Mouse (Mus musculus): ENCODE measurements around the gene 2310061I04Rik. TPM values are rescaled to one million over a fixed set of nuclear protein-coding genes. Genes with fewer than 3 reads are reported as not detected.

2310061I04Rik gene
- polyA plus RNA-seq, 1 experiment from 2014 or later = 23.2 TPM

DNA sequence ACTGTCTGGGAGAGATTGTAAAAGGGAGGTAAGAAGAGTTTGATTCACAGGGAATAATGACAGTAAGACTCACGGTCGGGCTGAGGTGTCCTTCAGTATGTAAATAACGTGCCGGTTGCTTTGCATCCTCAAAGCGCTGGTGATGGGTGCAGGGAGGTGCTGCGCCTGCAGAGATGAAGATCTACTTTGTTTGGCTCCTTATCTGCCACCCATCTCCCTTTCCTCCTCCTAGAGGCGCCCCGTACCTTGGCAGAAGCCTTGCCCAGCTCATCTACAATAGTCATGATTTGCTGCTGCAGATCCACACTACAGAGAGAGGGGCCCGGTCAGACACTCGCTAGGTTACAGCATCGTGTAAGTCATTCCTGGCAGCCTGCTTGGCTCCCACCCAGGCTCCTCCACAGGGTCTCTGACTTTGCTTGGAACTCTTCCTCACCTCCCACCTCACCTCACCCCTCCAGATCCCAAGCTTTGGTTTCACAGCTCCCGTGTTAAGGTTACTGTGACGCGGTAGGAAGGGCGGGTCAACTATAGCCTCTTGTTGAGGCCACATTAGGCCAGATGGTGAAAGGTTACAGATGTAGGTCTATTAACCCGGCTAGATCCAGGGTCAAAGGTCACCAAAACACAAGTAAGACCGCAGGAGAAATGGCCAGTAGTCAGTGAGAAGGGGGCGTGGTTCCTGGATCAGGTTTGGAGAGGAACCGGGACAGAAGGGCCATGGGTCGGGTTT lies 12.1 kb upstream of the 2310061I04Rik start:
- WGBS = 24% methylated on average over 20 of the region's 20 CpGs
- peak; percentile 34 for ATAC-seq (ENCODE audit: insufficient number of reproducible peaks, low FRiP score, low TSS enrichment, low read depth)
- H3K27ac ChIP-seq (replicated peaks; ENCODE audit: low read depth, low read length) = peak overlapping the region; percentile 56
- peak overlapping the region; percentile 85 for H3K9ac ChIP-seq (ENCODE audit: low read length)
- H3K27me3 ChIP-seq (ENCODE audit: control insufficient read depth, insufficient read depth, low read length) = no peaks in the 10 kb centered on the region
- peak overlapping the region; percentile 71 for H3K4me3 ChIP-seq (ENCODE audit: low read depth, low read length)
- peak overlapping the region; percentile 92 for H3K4me2 ChIP-seq (ENCODE audit: low read depth, severe bottlenecking)
- H3K36me3 ChIP-seq (ENCODE audit: control insufficient read depth, insufficient read depth, low read length) = peaks cover 2% of the 10 kb centered on the region; the same call in 1 of the 2 replicates
- peaks cover 7% of the 10 kb centered on the region for H3K4me1 ChIP-seq (ENCODE audit: control insufficient read depth, insufficient read depth, low read length)
- DNase-seq (ENCODE audit: low spot score) = peak; percentile 42
- no peaks in the 10 kb centered on the region for H3K9me3 ChIP-seq (ENCODE audit: control insufficient read depth, low read length)

DNA sequence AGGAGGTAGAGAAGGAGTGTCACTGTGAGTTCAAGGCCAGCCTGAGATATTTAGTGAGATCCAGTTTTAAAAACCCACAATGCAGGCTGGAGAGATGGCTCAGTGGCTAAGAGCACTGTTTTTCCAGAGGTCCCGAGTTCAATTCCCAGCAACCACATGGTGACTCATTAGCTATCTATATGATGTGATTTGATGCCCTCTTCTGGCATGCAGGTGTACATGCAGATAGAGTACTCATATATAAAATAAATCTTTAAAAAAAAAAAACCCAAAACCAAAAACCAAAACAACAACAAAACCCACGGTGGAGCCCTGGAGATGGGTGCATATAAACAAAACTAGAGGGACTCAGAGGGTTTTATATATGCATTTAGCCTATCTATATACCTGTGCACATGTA lies 10.4 kb upstream of the 2310061I04Rik start:
- H3K27me3 ChIP-seq (ENCODE audit: control insufficient read depth, insufficient read depth, low read length) = no peaks in the 10 kb centered on the region
- WGBS = 84% methylated on average over 2 of the region's 2 CpGs
- H3K36me3 ChIP-seq (ENCODE audit: control insufficient read depth, insufficient read depth, low read length) = peaks cover 7% of the 10 kb centered on the region
- H3K9me3 ChIP-seq (ENCODE audit: control insufficient read depth, low read length) = no peaks in the 10 kb centered on the region
- ATAC-seq (ENCODE audit: insufficient number of reproducible peaks, low FRiP score, low TSS enrichment, low read depth) (no peak), DNase-seq (ENCODE audit: low spot score) (no peak)
- no peak overlapping the region for H3K4me3 ChIP-seq (ENCODE audit: low read depth, low read length)
- H3K4me2 ChIP-seq (ENCODE audit: low read depth, severe bottlenecking) = no peak overlapping the region
- no peak overlapping the region for H3K9ac ChIP-seq (ENCODE audit: low read length)
- H3K27ac ChIP-seq (replicated peaks; ENCODE audit: low read depth, low read length) = no peak overlapping the region
- peaks cover 7% of the 10 kb centered on the region for H3K4me1 ChIP-seq (ENCODE audit: control insufficient read depth, insufficient read depth, low read length)

DNA sequence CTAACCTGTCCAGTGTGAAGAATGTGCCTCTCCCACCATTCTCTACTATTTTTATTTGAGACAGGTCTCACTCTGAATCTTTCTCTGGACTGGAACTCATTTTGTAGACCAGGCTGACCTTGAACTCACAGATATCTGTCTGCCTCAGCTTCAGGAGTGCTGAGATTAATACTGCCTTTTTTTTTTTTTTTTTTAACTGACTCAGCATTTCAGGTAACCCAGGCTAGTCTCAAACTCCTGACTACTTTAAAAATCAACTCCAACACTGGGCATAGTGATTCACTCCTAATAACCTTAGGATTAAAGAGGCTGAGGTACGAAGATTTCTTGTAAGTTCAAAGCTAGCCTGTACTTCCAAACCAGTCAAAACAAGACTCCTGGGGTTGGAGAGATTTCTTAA lies 8.4 kb upstream of the 2310061I04Rik start:
- H3K4me2 ChIP-seq (ENCODE audit: low read depth, severe bottlenecking) = no peak overlapping the region
- H3K27me3 ChIP-seq (ENCODE audit: control insufficient read depth, insufficient read depth, low read length) = no peaks in the 10 kb centered on the region
- H3K36me3 ChIP-seq (ENCODE audit: control insufficient read depth, insufficient read depth, low read length) = peaks cover 7% of the 10 kb centered on the region
- DNase-seq (ENCODE audit: low spot score) (no peak), ATAC-seq (ENCODE audit: insufficient number of reproducible peaks, low FRiP score, low TSS enrichment, low read depth) (no peak)
- 98% methylated on average over 1 of the region's 1 CpGs for WGBS
- H3K27ac ChIP-seq (replicated peaks; ENCODE audit: low read depth, low read length) = no peak overlapping the region
- peaks cover 7% of the 10 kb centered on the region for H3K4me1 ChIP-seq (ENCODE audit: control insufficient read depth, insufficient read depth, low read length)
- no peak overlapping the region for H3K9ac ChIP-seq (ENCODE audit: low read length)
- H3K9me3 ChIP-seq (ENCODE audit: control insufficient read depth, low read length) = no peaks in the 10 kb centered on the region
- H3K4me3 ChIP-seq (ENCODE audit: low read depth, low read length) = no peak overlapping the region

DNA sequence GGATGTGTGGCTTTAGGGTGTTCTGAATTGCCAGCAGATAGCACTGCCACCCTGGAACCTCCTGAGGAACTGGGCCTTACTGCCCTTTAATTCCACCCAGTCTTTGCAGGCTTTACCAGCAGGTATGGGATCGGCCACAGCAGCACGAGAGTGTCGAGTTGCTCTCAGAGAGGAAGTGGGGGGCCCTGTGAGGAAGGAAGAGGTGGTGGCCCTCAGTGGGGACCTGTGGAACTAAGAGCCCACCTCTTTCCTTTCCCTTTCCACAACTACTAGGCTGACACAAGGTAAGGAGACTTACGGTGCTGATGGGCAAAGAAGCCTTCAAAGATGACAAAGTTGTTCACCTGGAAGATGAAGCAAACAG lies 6.7 kb upstream of the 2310061I04Rik start:
- no peaks in the 10 kb centered on the region for H3K27me3 ChIP-seq (ENCODE audit: control insufficient read depth, insufficient read depth, low read length)
- no peak for ATAC-seq (ENCODE audit: insufficient number of reproducible peaks, low FRiP score, low TSS enrichment, low read depth)

DNA sequence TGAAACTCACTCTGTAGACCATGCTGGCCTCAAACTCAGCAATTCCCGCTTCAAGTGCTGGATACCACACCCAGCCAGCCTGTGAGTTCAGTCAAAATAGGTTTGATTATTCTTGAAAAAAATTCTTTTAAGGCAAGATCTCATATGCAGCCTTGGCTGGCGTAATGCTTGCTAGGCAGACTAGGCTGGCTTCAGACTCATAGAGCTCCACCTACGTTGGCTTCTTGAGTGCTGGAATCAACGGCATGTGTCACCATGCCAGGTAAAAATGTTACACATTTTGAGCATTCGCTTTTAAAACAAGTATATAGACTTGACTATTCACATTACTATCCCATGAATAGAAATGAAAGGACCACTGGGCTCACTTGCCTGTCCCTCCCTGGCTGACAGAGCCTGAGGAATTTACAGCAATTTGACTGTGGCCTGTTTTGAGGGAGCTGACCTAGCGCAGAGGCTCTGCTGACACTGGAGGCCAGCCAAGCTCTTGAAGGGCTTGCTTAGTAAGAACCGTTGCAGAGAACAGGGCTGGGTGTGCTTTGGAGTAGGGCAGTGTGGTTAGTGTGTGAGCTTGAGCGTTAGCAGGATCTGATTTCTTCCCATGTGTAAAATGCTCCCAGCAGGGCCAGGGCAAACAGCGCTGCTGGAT lies 6.2 kb upstream of the 2310061I04Rik start:
- DNase-seq (ENCODE audit: low spot score) (no peak), ATAC-seq (ENCODE audit: insufficient number of reproducible peaks, low FRiP score, low TSS enrichment, low read depth) (no peak)
- Histone ChIP-seq H3K4me1 (ENCODE audit: control insufficient read depth, insufficient read depth, low read length) (no peaks in the 10 kb centered on the region), H3K9ac (ENCODE audit: low read length) (no peak overlapping the region), H3K27me3 (ENCODE audit: control insufficient read depth, insufficient read depth, low read length) (no peaks in the 10 kb centered on the region), H3K4me2 (ENCODE audit: low read depth, severe bottlenecking) (no peak overlapping the region), H3K27ac (replicated peaks; ENCODE audit: low read depth, low read length) (no peak overlapping the region), H3K36me3 (ENCODE audit: control insufficient read depth, insufficient read depth, low read length) (peaks cover 10% of the 10 kb centered on the region), H3K9me3 (ENCODE audit: control insufficient read depth, low read length) (no peaks in the 10 kb centered on the region), H3K4me3 (ENCODE audit: low read depth, low read length) (no peak overlapping the region)
- WGBS = 91% methylated on average over 9 of the region's 9 CpGs

More for the DNA sequence above, 6.7 kb upstream of the 2310061I04Rik start:
- 82% methylated on average over 4 of the region's 4 CpGs for WGBS
- no peak overlapping the region for H3K9ac ChIP-seq (ENCODE audit: low read length)
- no peak overlapping the region for H3K4me2 ChIP-seq (ENCODE audit: low read depth, severe bottlenecking)
- DNase-seq (ENCODE audit: low spot score) = no peak
- no peak overlapping the region for H3K27ac ChIP-seq (replicated peaks; ENCODE audit: low read depth, low read length)
- no peaks in the 10 kb centered on the region for H3K9me3 ChIP-seq (ENCODE audit: control insufficient read depth, low read length)
- H3K4me1 ChIP-seq (ENCODE audit: control insufficient read depth, insufficient read depth, low read length) = peaks cover 2% of the 10 kb centered on the region
- no peak overlapping the region for H3K4me3 ChIP-seq (ENCODE audit: low read depth, low read length)
- H3K36me3 ChIP-seq (ENCODE audit: control insufficient read depth, insufficient read depth, low read length) = peaks cover 10% of the 10 kb centered on the region

DNA sequence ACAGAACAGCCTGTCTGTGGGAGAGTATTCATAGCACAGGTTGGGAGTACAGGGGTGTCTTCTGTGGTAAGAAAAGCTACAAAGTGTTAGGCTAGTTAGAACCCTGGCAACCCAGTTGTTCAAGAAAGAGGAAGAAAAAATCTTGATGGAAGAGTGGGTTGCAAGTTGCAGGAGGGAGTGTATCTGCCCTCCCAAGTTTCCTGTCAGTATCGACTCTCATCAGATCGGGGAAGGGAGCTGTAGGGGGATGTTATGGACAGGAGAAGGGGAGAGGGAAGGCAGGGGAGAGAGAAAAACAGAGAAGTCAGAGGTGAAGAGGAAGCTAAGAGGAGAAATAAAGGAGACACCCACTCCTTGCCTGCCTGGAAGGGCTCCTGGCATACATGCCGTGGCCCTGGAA lies 3.4 kb upstream of the 2310061I04Rik start:
- no peak for ATAC-seq (ENCODE audit: insufficient number of reproducible peaks, low FRiP score, low TSS enrichment, low read depth)
- peaks cover 10% of the 10 kb centered on the region for H3K36me3 ChIP-seq (ENCODE audit: control insufficient read depth, insufficient read depth, low read length)
- H3K27ac ChIP-seq (replicated peaks; ENCODE audit: low read depth, low read length) = no peak overlapping the region
- no peak overlapping the region for H3K4me3 ChIP-seq (ENCODE audit: low read depth, low read length)
- DNase-seq (ENCODE audit: low spot score) = no peak
- H3K4me1 ChIP-seq (ENCODE audit: control insufficient read depth, insufficient read depth, low read length) = peaks cover 4% of the 10 kb centered on the region; the same call in 1 of the 2 replicates
- WGBS = 84% methylated on average over 3 of the region's 3 CpGs
- H3K9ac ChIP-seq (ENCODE audit: low read length) = no peak overlapping the region
- no peaks in the 10 kb centered on the region for H3K27me3 ChIP-seq (ENCODE audit: control insufficient read depth, insufficient read depth, low read length)
- H3K9me3 ChIP-seq (ENCODE audit: control insufficient read depth, low read length) = no peaks in the 10 kb centered on the region
- H3K4me2 ChIP-seq (ENCODE audit: low read depth, severe bottlenecking) = no peak overlapping the region

DNA sequence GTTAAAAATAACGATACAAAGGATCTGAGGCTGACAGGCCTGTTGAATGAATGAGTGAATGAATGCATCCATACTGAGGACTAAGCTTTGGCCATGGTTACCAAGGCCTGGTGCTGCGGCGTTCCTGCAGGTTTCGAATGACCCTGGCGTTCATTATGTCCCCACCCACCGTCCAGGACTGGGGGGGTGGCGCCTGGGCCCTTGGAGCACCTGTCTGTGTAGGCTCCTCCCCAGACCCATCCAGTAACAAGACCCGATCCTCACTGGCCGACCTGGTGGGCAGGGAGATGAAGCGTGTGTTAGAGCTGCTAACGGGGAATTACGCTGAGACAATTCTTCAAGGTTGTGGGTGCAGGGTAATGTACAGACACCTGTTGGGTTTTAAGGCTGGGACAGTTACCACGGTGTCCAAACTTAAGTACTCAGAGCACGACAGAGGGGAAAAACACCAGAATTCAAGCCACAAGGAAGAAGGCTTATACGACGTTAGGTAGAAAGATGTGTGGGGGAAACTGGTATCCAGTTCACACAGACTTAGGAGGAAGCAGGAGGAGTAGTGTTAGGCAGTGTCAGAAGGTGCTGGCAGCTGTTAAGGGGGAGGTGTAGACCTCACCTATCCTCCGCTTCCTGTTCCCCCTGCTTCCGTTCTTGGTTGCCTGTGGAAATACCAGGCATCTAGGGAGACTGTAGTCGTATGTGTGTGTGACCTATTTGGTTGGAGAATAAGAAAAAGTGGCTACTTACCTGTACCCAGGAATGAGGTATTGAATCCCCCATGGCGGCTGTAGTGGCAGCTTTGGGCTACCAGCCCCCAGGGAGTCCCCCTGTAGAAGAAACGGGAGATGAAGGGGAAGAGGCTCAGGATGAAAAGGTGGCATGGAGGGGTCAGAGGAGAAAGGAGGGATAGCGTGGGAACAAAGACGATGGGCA lies 678 bp upstream of the 2310061I04Rik start:
- peak; percentile 33 for DNase-seq (ENCODE audit: low spot score)
- H3K36me3 ChIP-seq (ENCODE audit: control insufficient read depth, insufficient read depth, low read length) = peaks cover 6% of the 10 kb centered on the region; the same call in 1 of the 2 replicates
- peak overlapping the region; percentile 92 for H3K4me2 ChIP-seq (ENCODE audit: low read depth, severe bottlenecking)
- H3K27me3 ChIP-seq (ENCODE audit: control insufficient read depth, insufficient read depth, low read length) = no peaks in the 10 kb centered on the region
- peaks cover 4% of the 10 kb centered on the region; the same call in 1 of the 2 replicates for H3K4me1 ChIP-seq (ENCODE audit: control insufficient read depth, insufficient read depth, low read length)
- H3K9me3 ChIP-seq (ENCODE audit: control insufficient read depth, low read length) = no peaks in the 10 kb centered on the region
- H3K27ac ChIP-seq (replicated peaks; ENCODE audit: low read depth, low read length) = no peak overlapping the region; the same call in 1 of the 2 replicates
- 45% methylated on average over 23 of the region's 23 CpGs for WGBS
- ATAC-seq (ENCODE audit: insufficient number of reproducible peaks, low FRiP score, low TSS enrichment, low read depth) = peak; percentile 51; the same call in 1 of the 2 replicates
- peak overlapping the region; percentile 79; the same call in 1 of the 2 replicates for H3K9ac ChIP-seq (ENCODE audit: low read length)
- peak overlapping the region; percentile 52; the same call in 1 of the 2 replicates for H3K4me3 ChIP-seq (ENCODE audit: low read depth, low read length)

DNA sequence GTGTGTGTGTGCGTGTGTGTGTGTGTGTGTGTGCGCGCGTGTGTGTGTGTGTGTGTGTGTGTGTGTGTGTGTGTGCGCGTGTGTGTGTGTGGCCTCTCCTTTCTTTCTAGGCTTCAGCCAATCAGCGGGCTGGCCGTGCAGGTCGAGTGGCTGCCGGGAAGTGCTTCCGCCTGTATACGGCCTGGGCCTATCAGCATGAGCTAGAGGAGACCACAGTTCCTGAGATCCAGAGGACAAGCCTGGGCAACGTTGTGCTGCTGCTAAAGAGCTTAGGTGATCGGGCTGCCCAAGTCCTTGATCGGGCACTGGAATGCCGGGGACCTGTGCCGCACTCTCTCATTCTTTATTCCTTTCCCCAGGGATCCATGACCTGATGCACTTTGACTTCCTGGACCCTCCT lies 9.5 kb downstream of the 2310061I04Rik start:
- WGBS = 95% methylated on average over 11 of the region's 17 CpGs
- no peaks in the 10 kb centered on the region for H3K4me1 ChIP-seq (ENCODE audit: control insufficient read depth, insufficient read depth, low read length)
- H3K36me3 ChIP-seq (ENCODE audit: control insufficient read depth, insufficient read depth, low read length) = peaks cover 41% of the 10 kb centered on the region
- no peak overlapping the region for H3K27ac ChIP-seq (replicated peaks; ENCODE audit: low read depth, low read length)
- H3K9me3 ChIP-seq (ENCODE audit: control insufficient read depth, low read length) = no peaks in the 10 kb centered on the region
- no peak overlapping the region for H3K4me2 ChIP-seq (ENCODE audit: low read depth, severe bottlenecking)
- H3K9ac ChIP-seq (ENCODE audit: low read length) = no peak overlapping the region
- ATAC-seq (ENCODE audit: insufficient number of reproducible peaks, low FRiP score, low TSS enrichment, low read depth) (no peak), DNase-seq (ENCODE audit: low spot score) (no peak)
- no peaks in the 10 kb centered on the region for H3K27me3 ChIP-seq (ENCODE audit: control insufficient read depth, insufficient read depth, low read length)
- H3K4me3 ChIP-seq (ENCODE audit: low read depth, low read length) = no peak overlapping the region
